In the genomic region with DNA sequence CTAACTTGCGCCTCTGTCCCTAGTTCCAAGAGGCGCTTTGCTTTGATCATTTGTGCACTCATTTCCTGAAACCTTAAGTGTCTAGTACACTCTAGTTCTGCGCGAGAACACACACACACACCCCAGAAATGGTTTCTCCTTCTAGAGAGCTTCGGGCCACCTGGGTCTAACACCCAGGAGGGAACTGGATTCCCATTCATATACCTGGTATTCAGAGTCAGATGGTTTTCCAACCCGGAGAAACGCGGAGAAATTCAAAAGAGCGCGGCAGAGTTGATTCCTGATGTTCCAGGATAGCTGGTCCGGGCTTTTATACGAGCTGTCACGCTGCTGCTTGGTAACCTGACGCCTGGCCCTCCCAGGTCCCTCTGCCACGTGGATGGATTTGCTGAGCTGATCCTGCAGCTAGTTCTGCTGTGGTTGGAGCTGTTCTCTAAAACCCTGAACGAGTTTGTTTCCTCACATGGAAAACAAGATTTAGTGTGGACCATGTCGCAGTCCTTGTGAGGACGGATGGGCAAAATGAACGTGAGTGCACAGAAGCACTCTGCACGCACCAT, we compare ENCODE assay signal across 9 mouse cellular contexts. TPM values are rescaled to one million over a fixed set of nuclear protein-coding genes. Genes with fewer than 3 reads are reported as not detected.
DNase-seq lines count a peak whose midpoint lies in the region; ATAC-seq and TF ChIP-seq lines count a peak whose summit lies in the region.
"Had no signal": no experiment of that assay in that cellular context is flagged by ENCODE, and none has a peak within 500 bp of the region (broad histone marks: within the 10 kb centered on the region; RNA-seq: fewer than 3 reads in every experiment).

TSS of gene C2cd4a (minus strand) at position 285 of the 560 bp plus-strand sequence.

- no peak for DNase-seq in heart, adult 9 months (ENCODE audit: low spot score in 2 of 2)
- peak; percentile 54 for DNase-seq in embryo, embryonic 11.5 days (ENCODE audit: low read depth, low spot score)
- DNase-seq in heart, postnatal 0 days (ENCODE audit: low spot score) = no peak
- peak; percentile 60 for DNase-seq in neural tube, embryonic 11.5 days (ENCODE audit: low spot score)
- no peak for DNase-seq in layer of hippocampus, adult 18-20 months (ENCODE audit: low spot score in 2 of 2)
- DNase-seq in spleen, adult 18-20 months = no peak

- H3K4me3 ChIP-seq in heart, embryonic 11.5 days (ENCODE audit: low read depth, low read length) = peak within 1 kb of the TSS; percentile 55
- peak within 1 kb of the TSS; percentile 59 for H3K4me3 ChIP-seq in heart, postnatal 0 days (ENCODE audit: low read depth, low read length)
- peak within 1 kb of the TSS; percentile 64 for H3K4me3 ChIP-seq in limb, embryonic 13.5 days
- H3K4me3 ChIP-seq in neural tube, embryonic 11.5 days (ENCODE audit: low read depth, low read length) = peak within 1 kb of the TSS; percentile 45

- no peak for TF ChIP-seq EP300 in heart, postnatal 0 days (IDR thresholded peaks at IDR 0.05; ENCODE audit: low read depth)

- H3K9ac ChIP-seq in heart, embryonic 11.5 days (ENCODE audit: low read depth, low read length) = peak within 1 kb of the TSS; percentile 66
- 0 out of 2 replicates have a peak within 1 kb of the TSS, but pooled peaks have one; percentile 2 for H3K9ac ChIP-seq in heart, postnatal 0 days (replicated peaks; ENCODE audit: low read depth, low read length)
- H3K9ac ChIP-seq in limb, embryonic 13.5 days = peak within 1 kb of the TSS; percentile 65
- peak within 1 kb of the TSS; percentile 42 for H3K9ac ChIP-seq in neural tube, embryonic 11.5 days (ENCODE audit: low read length)

- 5% methylated on average over 20 of the region's 20 CpGs for WGBS in heart, embryonic 11.5 days (ENCODE audit: insufficient replicate concordance)
- 7% methylated on average over 20 of the region's 20 CpGs for WGBS in heart, postnatal 0 days
- WGBS in limb, embryonic 13.5 days = 1% methylated on average over 20 of the region's 20 CpGs
- WGBS in neural tube, embryonic 11.5 days = 6% methylated on average over 20 of the region's 20 CpGs

- no peaks in the 10 kb centered on the region for H3K9me3 ChIP-seq in heart, embryonic 11.5 days (replicated peaks; ENCODE audit: control insufficient read depth, low read length)
- H3K9me3 ChIP-seq in heart, postnatal 0 days (replicated peaks; ENCODE audit: control insufficient read depth, low read length) = 0 out of 2 replicates have a peak, but pooled peaks cover 3% of the 10 kb centered on the region
- H3K9me3 ChIP-seq in limb, embryonic 13.5 days = no peaks in the 10 kb centered on the region
- H3K9me3 ChIP-seq in neural tube, embryonic 11.5 days (ENCODE audit: control insufficient read depth, low read length) = no peaks in the 10 kb centered on the region

- TF ChIP-seq CTCF in heart, postnatal 0 days (IDR thresholded peaks at IDR 0.05; ENCODE audit: low read depth) = no peak

- peak within 1 kb of the TSS; percentile 93 for H3K4me2 ChIP-seq in heart, embryonic 11.5 days
- H3K4me2 ChIP-seq in heart, postnatal 0 days (ENCODE audit: low read depth, low read length) = peak within 1 kb of the TSS; percentile 94
- peak within 1 kb of the TSS; percentile 91 for H3K4me2 ChIP-seq in limb, embryonic 13.5 days (replicated peaks)
- peak within 1 kb of the TSS; percentile 54 for H3K4me2 ChIP-seq in neural tube, embryonic 11.5 days (ENCODE audit: low read depth)

- H3K27me3 ChIP-seq in heart, embryonic 11.5 days (ENCODE audit: control insufficient read depth, insufficient read depth, low read length) = peaks cover 30% of the 10 kb centered on the region
- peaks cover 51% of the 10 kb centered on the region for H3K27me3 ChIP-seq in heart, postnatal 0 days (ENCODE audit: control insufficient read depth, insufficient read depth, low read length)
- H3K27me3 ChIP-seq in limb, embryonic 13.5 days = peaks cover 44% of the 10 kb centered on the region
- H3K27me3 ChIP-seq in neural tube, embryonic 11.5 days (ENCODE audit: control insufficient read depth, insufficient read depth, low read length) = peaks cover 39% of the 10 kb centered on the region

- peaks cover 5% of the 10 kb centered on the region; the same call in 1 of the 2 replicates for H3K4me1 ChIP-seq in heart, embryonic 11.5 days (ENCODE audit: control insufficient read depth, insufficient read depth, low read length)
- peaks cover 10% of the 10 kb centered on the region for H3K4me1 ChIP-seq in heart, postnatal 0 days (ENCODE audit: control insufficient read depth, insufficient read depth)
- peaks cover 16% of the 10 kb centered on the region for H3K4me1 ChIP-seq in limb, embryonic 13.5 days
- H3K4me1 ChIP-seq in neural tube, embryonic 11.5 days (ENCODE audit: control insufficient read depth, insufficient read depth, low read length) = peaks cover 4% of the 10 kb centered on the region; the same call in 1 of the 2 replicates

- no peak within 1 kb of the TSS for H3K27ac ChIP-seq in heart, embryonic 11.5 days (ENCODE audit: low read depth, low read length)
- no peak within 1 kb of the TSS for H3K27ac ChIP-seq in heart, postnatal 0 days (ENCODE audit: low read depth)
- no peak within 1 kb of the TSS for H3K27ac ChIP-seq in limb, embryonic 13.5 days
- H3K27ac ChIP-seq in neural tube, embryonic 11.5 days (ENCODE audit: low read depth, low read length) = no peak within 1 kb of the TSS

- ATAC-seq in heart, embryonic 11.5 days (replicated peaks; ENCODE audit: insufficient number of reproducible peaks, low FRiP score, low TSS enrichment) = no peak
- ATAC-seq in heart, postnatal 0 days (ENCODE audit: insufficient read depth, low read depth) = no peak
- no peak for ATAC-seq in limb, embryonic 13.5 days (ENCODE audit: low FRiP score, low read depth)
- no peak for ATAC-seq in neural tube, embryonic 11.5 days (ENCODE audit: insufficient read depth, low FRiP score, low TSS enrichment)

- H3K36me3 ChIP-seq in heart, embryonic 11.5 days (ENCODE audit: control insufficient read depth, insufficient read depth, low read length) = no peaks in the 10 kb centered on the region
- H3K36me3 ChIP-seq in heart, postnatal 0 days (replicated peaks; ENCODE audit: control insufficient read depth, insufficient read depth, low read length) = no peaks in the 10 kb centered on the region
- no peaks in the 10 kb centered on the region for H3K36me3 ChIP-seq in limb, embryonic 13.5 days
- H3K36me3 ChIP-seq in neural tube, embryonic 11.5 days (ENCODE audit: control insufficient read depth, insufficient read depth, low read length) = no peaks in the 10 kb centered on the region

RNA-seq across cellular contexts. Expression of gene C2cd4a, which starts in this region (rescaled TPM):
- polyA plus RNA-seq in heart, embryonic 11.5 days (2014; fragmentation: Nextera tagmentation; extraction: Ambion mirVana) = 0.21 and 0.56 TPM in 2 replicates
- total RNA-seq in heart, postnatal 0 days (2014; rRNA removed; ENCODE audit: low replicate concordance) = not detected in 2 replicates
- not detected in 2 replicates for polyA plus RNA-seq in heart, postnatal 0 days (2015; fragmentation: Nextera tagmentation; extraction: Ambion mirVana)
- polyA plus RNA-seq in limb, embryonic 13.5 days (2015; fragmentation: Nextera tagmentation; extraction: Ambion mirVana) = 0.33 and 0.40 TPM in 2 replicates
- polyA plus RNA-seq in neural tube, embryonic 11.5 days (2014; fragmentation: Nextera tagmentation; extraction: Ambion mirVana) = 0.28 TPM in 1 of 2 replicates, not detected in the other
- 1 to 10 TPM; 1.6 to 3.2 TPM for total RNA-seq in layer of hippocampus, adult 18-20 months (2021)
- total RNA-seq: MEL had no signal

Comparison
In these comparisons a context has a peak if more than half of its experiments do, and no peak if none do; other contexts are left out.
1. Peak in DNase-seq, H3K4me3 ChIP-seq, H3K9ac ChIP-seq and H3K4me2 ChIP-seq in neural tube, embryonic 11.5 days; RNA of the gene not detected or under 1 TPM.
2. H3K9ac ChIP-seq: peak in every context shown above with its lines; median percentile 66 in heart, embryonic 11.5 days; 65 in limb, embryonic 13.5 days; 42 in neural tube, embryonic 11.5 days; 2 in heart, postnatal 0 days.